Mouse (Mus musculus) testis, adult 2 months (tissue): Measurements from ENCODE around the gene Auts2.

ENCODE experiments used
- CTCF ChIP-seq: fragments of 200-500 bp; IDR thresholded peaks from 2 replicates; pipeline ENCODE4 v1.5.1; 2012; ENCODE audit warnings: low read depth, mild to moderate bottlenecking, inconsistent platforms, low read length, moderate library complexity; ENCODE audit not compliant: control insufficient read depth, insufficient read depth, insufficient replicate concordance
- POLR2A ChIP-seq: fragments of 200-500 bp; IDR thresholded peaks from 2 replicates; pipeline ENCODE4 v1.6.1; 2012; ENCODE audit warnings: low read depth, mild to moderate bottlenecking, inconsistent platforms, low read length, moderate library complexity; ENCODE audit not compliant: control insufficient read depth

DNA sequence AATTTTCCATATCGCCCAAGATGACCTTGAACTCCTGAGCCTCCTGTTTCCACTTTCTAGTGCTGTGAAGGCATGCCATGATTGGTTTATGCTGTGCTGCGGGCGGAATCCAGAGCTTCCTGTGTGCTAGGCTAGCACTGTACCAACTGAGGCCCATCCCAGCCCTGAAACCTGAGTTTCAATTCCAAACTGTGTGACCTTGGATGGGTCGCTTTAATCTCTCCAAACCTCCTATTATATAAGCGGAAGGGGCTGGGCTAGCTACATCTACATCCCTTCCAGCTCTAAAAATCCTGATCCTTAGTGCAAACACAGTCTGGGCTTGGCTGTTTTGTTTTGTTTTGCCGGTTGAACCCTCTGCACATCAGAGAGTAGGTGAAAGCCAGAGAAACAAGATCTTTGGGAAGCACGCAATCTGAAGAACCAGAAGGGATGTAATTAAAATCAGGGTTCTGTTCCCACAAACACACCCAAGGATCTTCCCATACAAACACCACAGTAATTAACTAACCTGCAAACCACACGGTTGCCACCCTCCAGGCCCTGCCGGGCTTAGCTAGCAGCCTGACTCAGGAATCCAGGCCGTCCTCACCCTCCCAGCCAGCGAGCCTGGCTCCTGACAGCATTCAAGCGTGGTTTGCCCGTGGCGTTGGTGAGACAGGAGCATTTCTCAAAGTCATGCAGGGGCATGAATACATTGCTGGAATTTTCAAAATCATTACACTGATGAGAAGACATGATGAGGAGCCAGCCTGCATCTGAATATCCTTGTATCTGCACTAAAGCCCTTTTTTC lies 985.4 kb downstream of the Auts2 start:
- TF ChIP-seq CTCF (no peak), POLR2A (no peak)
